Comparison of ENCODE assay signal across 8 mouse cellular contexts in genomic region chr7:16922360-16922973, GRCm38 (mm10). TPM values are rescaled to one million over a fixed set of nuclear protein-coding genes. Genes with fewer than 3 reads are reported as not detected.
DNase-seq lines count a peak whose midpoint lies in the region; ATAC-seq lines count a peak whose summit lies in the region.

No protein-coding gene starts in this region.

- peak overlapping the region; percentile 83 for H3K4me3 ChIP-seq in forebrain, embryonic 14.5 days (ENCODE audit: low read depth, low read length)

- H3K27ac ChIP-seq in forebrain, embryonic 14.5 days (ENCODE audit: low read depth, low read length) = peak overlapping the region; percentile 92

- H3K36me3 ChIP-seq in forebrain, embryonic 14.5 days (ENCODE audit: control insufficient read depth, insufficient read depth, low read length) = peaks cover 33% of the 10 kb centered on the region

- no peaks in the 10 kb centered on the region for H3K27me3 ChIP-seq in forebrain, embryonic 14.5 days (replicated peaks; ENCODE audit: control insufficient read depth, insufficient read depth, low read length)

- H3K4me2 ChIP-seq in forebrain, embryonic 14.5 days (ENCODE audit: low read length) = peak overlapping the region; percentile 93

- ATAC-seq in forebrain, embryonic 14.5 days = no peak
- ATAC-seq in megakaryocyte-erythroid progenitor cell, adult 5-6 weeks (replicated peaks; ENCODE audit: low FRiP score, low TSS enrichment, poor library complexity, severe bottlenecking) = peak; percentile 25

- H3K4me1 ChIP-seq in forebrain, embryonic 14.5 days (ENCODE audit: control insufficient read depth, insufficient read depth, low read length) = peaks cover 28% of the 10 kb centered on the region

- 43% methylated on average over 10 of the region's 10 CpGs for WGBS in forebrain, embryonic 14.5 days

- H3K9me3 ChIP-seq in forebrain, embryonic 14.5 days (replicated peaks; ENCODE audit: control insufficient read depth, low read length) = no peaks in the 10 kb centered on the region

- peak overlapping the region; percentile 98 for H3K9ac ChIP-seq in forebrain, embryonic 14.5 days (ENCODE audit: low read length)

- peak; percentile 31 for DNase-seq in ovary, postnatal 36 days (ENCODE audit: low spot score)
- no peak for DNase-seq in ovary, postnatal 10 days (ENCODE audit: low spot score)
- peak; percentile 61 for DNase-seq in cerebellum, adult 8-10 months
- peak; percentile 50 for DNase-seq in forebrain, embryonic 14.5 days (ENCODE audit: low spot score)
- peak; percentile 55 for DNase-seq in kidney, postnatal 14 days
- DNase-seq in yolk sac, embryonic 10.5 days (ENCODE audit: low spot score) = peak; percentile 54
- no peak for DNase-seq in right cerebral cortex, postnatal 14 days

RNA-seq across cellular contexts. Expression of gene Calm3, which starts 1.4 kb away (rescaled TPM):
- 473 and 491 TPM in 2 replicates for polyA plus RNA-seq in forebrain, embryonic 14.5 days (2014; fragmentation: Nextera tagmentation; extraction: Ambion mirVana)
- 291 and 377 TPM in 2 replicates for total RNA-seq in megakaryocyte-erythroid progenitor cell, adult 5-6 weeks (2014; fragmentation: Nextera tagmentation)
- 512 and 515 TPM in 2 replicates for total RNA-seq in megakaryocyte-erythroid progenitor cell, adult 5-6 weeks (2017)

RNA-seq across cellular contexts. Expression of gene Ptgir, which starts 16.2 kb away (rescaled TPM):
- 0.12 and 0.22 TPM in 2 replicates for polyA plus RNA-seq in forebrain, embryonic 14.5 days (2014; fragmentation: Nextera tagmentation; extraction: Ambion mirVana)
- total RNA-seq in megakaryocyte-erythroid progenitor cell, adult 5-6 weeks (2014; fragmentation: Nextera tagmentation) = not detected in 2 replicates
- not detected in 2 replicates for total RNA-seq in megakaryocyte-erythroid progenitor cell, adult 5-6 weeks (2017)

RNA-seq across cellular contexts. Expression of gene Pnmal2, which starts 22.0 kb away (rescaled TPM):
- 48.1 and 63.2 TPM in 2 replicates for polyA plus RNA-seq in forebrain, embryonic 14.5 days (2014; fragmentation: Nextera tagmentation; extraction: Ambion mirVana)
- not detected in 2 replicates for total RNA-seq in megakaryocyte-erythroid progenitor cell, adult 5-6 weeks (2014; fragmentation: Nextera tagmentation)
- not detected in 2 replicates for total RNA-seq in megakaryocyte-erythroid progenitor cell, adult 5-6 weeks (2017)

RNA-seq across cellular contexts. Expression of gene Gng8, which starts 30.9 kb away (rescaled TPM):
- polyA plus RNA-seq in forebrain, embryonic 14.5 days (2014; fragmentation: Nextera tagmentation; extraction: Ambion mirVana) = 9.8 and 11.0 TPM in 2 replicates
- total RNA-seq in megakaryocyte-erythroid progenitor cell, adult 5-6 weeks (2014; fragmentation: Nextera tagmentation) = not detected in 2 replicates
- 2.6 TPM in 1 of 2 replicates, not detected in the other for total RNA-seq in megakaryocyte-erythroid progenitor cell, adult 5-6 weeks (2017)

RNA-seq across cellular contexts. Expression of gene Pnmal1, which starts 37.0 kb away (rescaled TPM):
- 55.5 and 61.9 TPM in 2 replicates for polyA plus RNA-seq in forebrain, embryonic 14.5 days (2014; fragmentation: Nextera tagmentation; extraction: Ambion mirVana)
- not detected in 2 replicates for total RNA-seq in megakaryocyte-erythroid progenitor cell, adult 5-6 weeks (2014; fragmentation: Nextera tagmentation)
- not detected in 2 replicates for total RNA-seq in megakaryocyte-erythroid progenitor cell, adult 5-6 weeks (2017)

Comparison
In these comparisons a context has a peak if more than half of its experiments do, and no peak if none do; other contexts are left out.
1. DNase-seq: peak in ovary, postnatal 36 days (single experiment), cerebellum, adult 8-10 months (single experiment), forebrain, embryonic 14.5 days (single experiment), kidney, postnatal 14 days (single experiment) and yolk sac, embryonic 10.5 days (single experiment); none in ovary, postnatal 10 days (single experiment) and right cerebral cortex, postnatal 14 days (single experiment).